ENCODE assay signal across 17 mouse cellular contexts in genomic region chr5:115500383-115500935, GRCm38 (mm10). TPM values are rescaled to one million over a fixed set of nuclear protein-coding genes. Genes with fewer than 3 reads are reported as not detected.
DNase-seq lines count a peak whose midpoint lies in the region; ATAC-seq and TF ChIP-seq lines count a peak whose summit lies in the region.
"Had no signal": no experiment of that assay in that cellular context is flagged by ENCODE, and none has a peak within 500 bp of the region (broad histone marks: within the 10 kb centered on the region; RNA-seq: fewer than 3 reads in every experiment).

No protein-coding gene starts in this region.

- ATAC-seq in liver, embryonic 16.5 days (ENCODE audit: low read depth): peak; percentile 43
- no peak for ATAC-seq in hindbrain, postnatal 0 days
- ATAC-seq: activated CD4-positive, CD25-positive, alpha-beta regulatory T cell, adult 4 months; forebrain, embryonic 15.5 days had no signal

- H3K4me1 ChIP-seq in liver, embryonic 16.5 days (ENCODE audit: control insufficient read depth, low read depth, low read length): peaks cover 3% of the 10 kb centered on the region
- H3K4me1 ChIP-seq in hindbrain, postnatal 0 days (ENCODE audit: insufficient read depth, low read length): no peaks in the 10 kb centered on the region
- H3K4me1 ChIP-seq: forebrain, embryonic 15.5 days had no signal

- H3K4me2 ChIP-seq in liver, embryonic 16.5 days (ENCODE audit: low read depth, low read length): no peak overlapping the region
- H3K4me2 ChIP-seq in hindbrain, postnatal 0 days (ENCODE audit: low read depth, low read length): no peak overlapping the region
- H3K4me2 ChIP-seq: forebrain, embryonic 15.5 days had no signal

- no peak overlapping the region for H3K4me3 ChIP-seq in gastrocnemius, adult 2 months
- H3K4me3 ChIP-seq in liver, embryonic 16.5 days (ENCODE audit: low read depth, low read length): no peak overlapping the region
- H3K4me3 ChIP-seq in hindbrain, postnatal 0 days (ENCODE audit: low read length): no peak overlapping the region
- H3K4me3 ChIP-seq: forebrain, embryonic 15.5 days had no signal

- H3K9me3 ChIP-seq in liver, embryonic 16.5 days (replicated peaks; ENCODE audit: control insufficient read depth, low read length): no peaks in the 10 kb centered on the region
- H3K9me3 ChIP-seq in hindbrain, postnatal 0 days (ENCODE audit: low read length): no peaks in the 10 kb centered on the region
- H3K9me3 ChIP-seq: forebrain, embryonic 15.5 days had no signal

- intact Hi-C loops in gastrocnemius, adult 2 months (cut with DNase I): no loop called here

- TF ChIP-seq CTCF in gastrocnemius, adult 2 months (IDR thresholded peaks at IDR 0.05): no peak
- TF ChIP-seq CTCF in hindbrain, postnatal 0 days (IDR thresholded peaks at IDR 0.05; ENCODE audit: low read depth): no peak

- H3K36me3 ChIP-seq in liver, embryonic 16.5 days (ENCODE audit: control insufficient read depth, insufficient read depth): no peaks in the 10 kb centered on the region
- no peaks in the 10 kb centered on the region for H3K36me3 ChIP-seq in hindbrain, postnatal 0 days (ENCODE audit: insufficient read depth, low read length)
- H3K36me3 ChIP-seq: forebrain, embryonic 15.5 days had no signal

- H3K27ac ChIP-seq in gastrocnemius, adult 2 months: peak overlapping the region; percentile 32
- H3K27ac ChIP-seq in liver, embryonic 16.5 days (ENCODE audit: low read length): peak overlapping the region; percentile 67
- no peak overlapping the region for H3K27ac ChIP-seq in hindbrain, postnatal 0 days
- H3K27ac ChIP-seq: forebrain, embryonic 15.5 days had no signal

- no peaks in the 10 kb centered on the region for H3K27me3 ChIP-seq in liver, embryonic 16.5 days (ENCODE audit: control insufficient read depth, insufficient read depth, low read depth, low read length)
- no peaks in the 10 kb centered on the region for H3K27me3 ChIP-seq in hindbrain, postnatal 0 days (ENCODE audit: insufficient read depth, low read length)
- H3K27me3 ChIP-seq: forebrain, embryonic 15.5 days had no signal

- peak; percentile 50 for DNase-seq in gastrocnemius, adult 2 months
- no peak for DNase-seq in gastrocnemius, postnatal 4 days (ENCODE audit: low spot score in 2 of 2)
- DNase-seq in liver: no peak
- peak; percentile 65 for DNase-seq in NIH3T3 (ENCODE audit: low read depth)
- peak; percentile 49 to 64 for DNase-seq in kidney, postnatal 4 days
- no peak for DNase-seq in urinary bladder, postnatal 14 days (ENCODE audit: low spot score)
- DNase-seq in hindbrain, postnatal 0 days (ENCODE audit: low spot score): no peak
- DNase-seq: cerebellum, postnatal 36 days; gastrocnemius, postnatal 10 days; heart, postnatal 10 days; right cerebral cortex, postnatal 25 days; thymus, postnatal 36 days had no signal

- H3K9ac ChIP-seq in liver, embryonic 16.5 days (ENCODE audit: low read depth, low read length): no peak overlapping the region
- H3K9ac ChIP-seq in hindbrain, postnatal 0 days (replicated peaks; ENCODE audit: low read length): no peak overlapping the region
- H3K9ac ChIP-seq: forebrain, embryonic 15.5 days had no signal

- WGBS in liver, embryonic 16.5 days (ENCODE audit: insufficient replicate concordance): 60% methylated on average over 12 of the region's 12 CpGs
- 82% methylated on average over 12 of the region's 12 CpGs for WGBS in hindbrain, postnatal 0 days

RNA-seq across cellular contexts. Expression of gene Pxn, which starts 6.0 kb away (rescaled TPM):
- total RNA-seq in gastrocnemius, adult 2 months (2021): 10 to 100 TPM; 79.2 to 95.2 TPM
- 100 to 1,000 TPM; 170 to 175 TPM for total RNA-seq in gastrocnemius, postnatal 4 days (2021)
- 17.2 and 19.1 TPM in 2 replicates for polyA plus RNA-seq in liver, embryonic 16.5 days (2015; fragmentation: Nextera tagmentation; extraction: Ambion mirVana)
- 40.6 and 41.0 TPM in 2 replicates for total RNA-seq in hindbrain, postnatal 0 days (2014; rRNA removed)
- polyA plus RNA-seq in hindbrain, postnatal 0 days (2015; fragmentation: Nextera tagmentation; extraction: Ambion mirVana): 16.8 and 18.0 TPM in 2 replicates

RNA-seq across cellular contexts. Expression of gene Sirt4, which starts 15.9 kb away (rescaled TPM):
- 10 to 100 TPM; 10.9 to 17.3 TPM for total RNA-seq in gastrocnemius, adult 2 months (2021)
- 10 to 100 TPM; 13.4 to 16.8 TPM for total RNA-seq in gastrocnemius, postnatal 4 days (2021)
- polyA plus RNA-seq in liver, embryonic 16.5 days (2015; fragmentation: Nextera tagmentation; extraction: Ambion mirVana): 4.6 and 6.5 TPM in 2 replicates
- 25.8 and 33.7 TPM in 2 replicates for total RNA-seq in hindbrain, postnatal 0 days (2014; rRNA removed)
- polyA plus RNA-seq in hindbrain, postnatal 0 days (2015; fragmentation: Nextera tagmentation; extraction: Ambion mirVana): 20.2 and 21.8 TPM in 2 replicates

RNA-seq across cellular contexts. Expression of gene Pla2g1b, which starts 34.4 kb away (rescaled TPM):
- total RNA-seq in gastrocnemius, adult 2 months (2021): not detected
- not detected for total RNA-seq in gastrocnemius, postnatal 4 days (2021)
- not detected in 2 replicates for polyA plus RNA-seq in liver, embryonic 16.5 days (2015; fragmentation: Nextera tagmentation; extraction: Ambion mirVana)
- not detected in 2 replicates for total RNA-seq in hindbrain, postnatal 0 days (2014; rRNA removed)
- not detected in 2 replicates for polyA plus RNA-seq in hindbrain, postnatal 0 days (2015; fragmentation: Nextera tagmentation; extraction: Ambion mirVana)
- total RNA-seq: gastrocnemius, postnatal 10 days; heart, postnatal 10 days had no signal
- polyA plus RNA-seq: activated CD4-positive, CD25-positive, alpha-beta regulatory T cell, adult 4 months; embryonic facial prominence, embryonic 14.5 days; forebrain, embryonic 15.5 days; limb, embryonic 11.5 days had no signal

RNA-seq across cellular contexts. Expression of gene Rplp0, which starts 58.8 kb away (rescaled TPM):
- 100 to 1,000 TPM; 567 to 689 TPM for total RNA-seq in gastrocnemius, adult 2 months (2021)
- total RNA-seq in gastrocnemius, postnatal 4 days (2021): 1,000 to 10,000 TPM; 1,089 to 1,227 TPM
- 919 and 997 TPM in 2 replicates for polyA plus RNA-seq in liver, embryonic 16.5 days (2015; fragmentation: Nextera tagmentation; extraction: Ambion mirVana)
- 1,557 and 1,861 TPM in 2 replicates for total RNA-seq in hindbrain, postnatal 0 days (2014; rRNA removed)
- 786 and 796 TPM in 2 replicates for polyA plus RNA-seq in hindbrain, postnatal 0 days (2015; fragmentation: Nextera tagmentation; extraction: Ambion mirVana)

Comparison
In these comparisons a context has a peak if more than half of its experiments do, and no peak if none do; other contexts are left out.
1. DNase-seq: peak in gastrocnemius, adult 2 months (single experiment), NIH3T3 (single experiment) and kidney, postnatal 4 days (2 of 2); none in gastrocnemius, postnatal 4 days (0 of 2), liver (single experiment), urinary bladder, postnatal 14 days (single experiment) and hindbrain, postnatal 0 days (single experiment).